Mouse (Mus musculus) forebrain, embryonic 16.5 days (tissue): ENCODE measurements around the gene Lrrc4c. TPM values are rescaled to one million over a fixed set of nuclear protein-coding genes. Genes with fewer than 3 reads are reported as not detected.
A peak's percentile ranks its signal among the peaks of the same experiment; 100 is the strongest.

Source experiments
- ATAC-seq: fragments of 200-750 bp; cut with Nextera tagmentation; 2 replicates; pipeline ENCODE4 v1.8.0; 2017; ENCODE audit warnings: mild to moderate bottlenecking, moderate library complexity
- H3K27ac ChIP-seq: fragments of 300-500 bp; sonication (generic); 2 replicates; pipeline ENCODE4 v1.5.1; 2014; ENCODE audit warnings: low read length, control low read depth
- H3K27me3 ChIP-seq: fragments of 300-500 bp; sonication (generic); replicated peaks from 2 replicates; pipeline ENCODE4 v1.6.1; 2014; ENCODE audit warnings: low read length; ENCODE audit not compliant: control insufficient read depth, insufficient read depth
- H3K36me3 ChIP-seq: fragments of 300-500 bp; sonication (generic); 2 replicates; pipeline ENCODE4 v1.6.1; 2014; ENCODE audit not compliant: control insufficient read depth, insufficient read depth
- H3K4me1 ChIP-seq: fragments of 300-500 bp; sonication (generic); replicated peaks from 2 replicates; pipeline ENCODE4 v1.6.1; 2014; ENCODE audit warnings: low read length; ENCODE audit not compliant: control insufficient read depth, insufficient read depth
- H3K4me2 ChIP-seq: fragments of 300-500 bp; sonication (generic); 2 replicates; pipeline ENCODE4 v1.6.1; 2014; ENCODE audit warnings: mild to moderate bottlenecking, low read length, control low read depth
- H3K4me3 ChIP-seq: fragments of 300-500 bp; sonication (generic); replicated peaks from 2 replicates; pipeline ENCODE4 v1.5.1; 2014; ENCODE audit warnings: mild to moderate bottlenecking, low read length, control low read depth
- H3K9ac ChIP-seq: fragments of 300-500 bp; sonication (generic); replicated peaks from 2 replicates; pipeline ENCODE4 v1.6.1; 2014; ENCODE audit warnings: low read depth, low read length, control low read depth
- H3K9me3 ChIP-seq: fragments of 300-500 bp; sonication (generic); 2 replicates; pipeline ENCODE4 v1.6.1; 2016; ENCODE audit warnings: low read length; ENCODE audit not compliant: control insufficient read depth
- WGBS: fragments of 180-500 bp; shearing (Covaris S2); extraction: QIAGEN DNeasy Blood & Tissue Kit; methylation state at CpG from one replicate; pipeline ENCODE4 v1.1.7; 2014; 5-methylcytosine and 5-hydroxymethylcytosine counted together
- polyA plus RNA-seq: library from polyadenylated mRNA; unstranded; fragments of >200 nt; fragmentation: Nextera tagmentation; extraction: Ambion mirVana; gene quantifications from 2 replicates; pipeline ENCODE4 v1.2.1, GENCODE M21; 2015

Gene Lrrc4c
- polyA plus RNA-seq, 1 experiment from 2014 or later, result 30.9 TPM

GRCm38 (mm10) chr2:97463573-97463972 lies 1145.6 kb downstream of the Lrrc4c start:
- H3K4me1 ChIP-seq, result no peaks in the 10 kb centered on the region
- H3K9ac ChIP-seq, result no peak overlapping the region
- no peak overlapping the region for H3K27ac ChIP-seq
- no peaks in the 10 kb centered on the region for H3K36me3 ChIP-seq
- ATAC-seq, result no peak
- no peaks in the 10 kb centered on the region for H3K9me3 ChIP-seq
- no peak overlapping the region for H3K4me2 ChIP-seq
- H3K4me3 ChIP-seq, result no peak overlapping the region
- no peaks in the 10 kb centered on the region for H3K27me3 ChIP-seq

- ATAC-seq, result peak; percentile 92
- no peaks in the 10 kb centered on the region for H3K36me3 ChIP-seq
- H3K9me3 ChIP-seq, result no peaks in the 10 kb centered on the region
- H3K4me3 ChIP-seq, result peak overlapping the region; percentile 70
- H3K4me1 ChIP-seq, result peaks cover 5% of the 10 kb centered on the region
- WGBS, result under 1% methylated on average over 25 of the region's 25 CpGs
- H3K9ac ChIP-seq, result peak overlapping the region; percentile 77
- H3K27ac ChIP-seq, result peak overlapping the region; percentile 93
- H3K4me2 ChIP-seq, result peak overlapping the region; percentile 87
- H3K27me3 ChIP-seq, result no peaks in the 10 kb centered on the region
Observed at GRCm38 (mm10) chr2:97466243-97466793, 1148.3 kb downstream of the Lrrc4c start.

DNA sequence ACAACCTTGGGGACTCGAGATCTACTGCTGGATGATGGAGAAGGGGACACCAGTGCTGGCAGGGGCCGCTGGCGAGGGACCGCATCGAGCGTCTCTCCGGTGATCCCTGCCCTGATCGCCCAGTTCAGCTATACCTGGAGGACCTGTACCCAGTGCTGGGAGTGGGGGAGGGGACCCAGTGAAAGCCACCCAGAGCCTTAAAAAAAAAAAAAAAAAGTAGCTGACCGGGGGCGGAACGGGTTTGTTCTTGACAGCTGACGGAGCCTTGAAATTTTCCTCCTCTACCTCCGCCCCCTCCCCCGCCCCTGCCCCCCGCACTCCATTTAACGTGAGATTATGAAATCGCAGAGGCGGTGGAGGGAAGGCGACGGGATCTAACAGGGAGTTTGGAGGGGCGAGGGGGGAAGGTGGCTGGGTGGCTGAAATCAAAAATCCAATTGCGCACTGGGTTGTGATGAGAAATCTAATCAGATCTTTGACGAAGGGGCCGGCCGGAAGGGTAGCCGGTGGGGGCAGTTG lies 1149.1 kb downstream of the Lrrc4c start:
- Histone ChIP-seq H3K9ac (peak overlapping the region; percentile 77), H3K27me3 (no peaks in the 10 kb centered on the region), H3K9me3 (no peaks in the 10 kb centered on the region), H3K4me1 (peaks cover 5% of the 10 kb centered on the region), H3K27ac (peak overlapping the region; percentile 93), H3K4me3 (peak overlapping the region; percentile 70), H3K36me3 (no peaks in the 10 kb centered on the region), H3K4me2 (peak overlapping the region; percentile 87)
- peak; percentile 64 for ATAC-seq
- 0% methylated on average over 26 of the region's 26 CpGs for WGBS

- 2% methylated on average over 8 of the region's 8 CpGs for WGBS
- ATAC-seq, result no peak
- Histone ChIP-seq H3K4me2 (peak overlapping the region; percentile 87), H3K27me3 (no peaks in the 10 kb centered on the region), H3K4me3 (peak overlapping the region; percentile 70), H3K4me1 (peaks cover 5% of the 10 kb centered on the region), H3K36me3 (no peaks in the 10 kb centered on the region), H3K27ac (peak overlapping the region; percentile 93), H3K9ac (peak overlapping the region; percentile 77), H3K9me3 (no peaks in the 10 kb centered on the region)
Observed at GRCm38 (mm10) chr2:97467664-97468063, 1149.7 kb downstream of the Lrrc4c start.

- no peak for ATAC-seq
- peak overlapping the region; percentile 70 for H3K4me3 ChIP-seq
- no peaks in the 10 kb centered on the region for H3K27me3 ChIP-seq
- H3K9me3 ChIP-seq, result no peaks in the 10 kb centered on the region
- H3K36me3 ChIP-seq, result no peaks in the 10 kb centered on the region
- peaks cover 5% of the 10 kb centered on the region for H3K4me1 ChIP-seq
- H3K4me2 ChIP-seq, result peak overlapping the region; percentile 87
- WGBS, result 2% methylated on average over 5 of the region's 5 CpGs
- peak overlapping the region; percentile 60; the same call in 1 of the 2 replicates for H3K27ac ChIP-seq
- H3K9ac ChIP-seq, result peak overlapping the region; percentile 59
Observed at GRCm38 (mm10) chr2:97468372-97468771, 1150.4 kb downstream of the Lrrc4c start.

DNA sequence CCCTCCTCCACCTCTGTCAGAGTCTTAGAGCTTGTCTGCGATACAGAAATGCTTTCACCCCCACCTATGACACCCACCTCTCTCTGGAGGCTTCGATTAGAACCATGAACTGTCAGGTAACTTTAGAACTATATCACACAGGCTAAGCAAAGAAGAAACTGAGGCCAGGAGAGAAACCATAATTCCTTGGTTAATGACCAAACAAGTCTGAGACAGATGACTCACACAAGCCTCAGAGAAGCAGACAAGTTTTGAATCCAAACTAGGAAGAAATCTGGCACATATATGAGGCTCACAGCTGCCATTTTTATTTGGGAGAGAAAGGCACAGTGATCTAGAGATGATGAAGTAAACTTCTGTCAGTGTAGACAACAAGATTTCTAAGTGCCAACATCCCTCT lies 1151.4 kb downstream of the Lrrc4c start:
- Histone ChIP-seq H3K4me1 (peaks cover 5% of the 10 kb centered on the region), H3K9me3 (no peaks in the 10 kb centered on the region), H3K27ac (no peak overlapping the region), H3K4me3 (peak overlapping the region; percentile 70), H3K9ac (peak overlapping the region; percentile 59; the same call in 1 of the 2 replicates), H3K4me2 (peak overlapping the region; percentile 87), H3K27me3 (no peaks in the 10 kb centered on the region), H3K36me3 (no peaks in the 10 kb centered on the region)
- 34% methylated on average over 2 of the region's 2 CpGs for WGBS
- no peak for ATAC-seq

- Histone ChIP-seq H3K4me3 (peak overlapping the region; percentile 35), H3K4me1 (peaks cover 14% of the 10 kb centered on the region), H3K27me3 (no peaks in the 10 kb centered on the region), H3K4me2 (peak overlapping the region; percentile 64), H3K27ac (peak overlapping the region; percentile 79), H3K9me3 (no peaks in the 10 kb centered on the region), H3K36me3 (no peaks in the 10 kb centered on the region), H3K9ac (peak overlapping the region; percentile 24)
- peak; percentile 94 for ATAC-seq
- 3% methylated on average over 10 of the region's 10 CpGs for WGBS
Observed at GRCm38 (mm10) chr2:97478175-97478924, 1160.4 kb downstream of the Lrrc4c start.

- 10% methylated on average over 4 of the region's 4 CpGs for WGBS
- peak; percentile 80 for ATAC-seq
Observed at GRCm38 (mm10) chr2:97478925-97479298, 1160.9 kb downstream of the Lrrc4c start.

DNA sequence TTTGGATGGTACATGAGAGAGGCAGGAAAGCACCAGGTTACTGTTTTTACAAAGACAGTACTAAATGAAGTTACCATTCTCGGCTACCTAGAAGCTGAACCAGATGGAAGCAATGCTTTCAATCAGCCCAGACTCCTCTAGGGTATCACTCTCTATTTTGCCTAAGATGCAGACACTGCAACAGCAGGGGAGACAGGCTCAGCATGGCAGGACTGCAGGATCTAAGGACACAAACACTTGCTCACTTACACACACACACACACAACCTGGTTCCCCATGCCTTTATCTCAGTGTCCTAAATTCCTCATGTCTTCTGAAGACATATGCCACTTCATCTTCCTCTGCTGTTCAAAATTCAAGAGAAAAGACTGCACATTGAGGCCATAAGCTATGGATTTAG lies 1167.0 kb downstream of the Lrrc4c start:
- WGBS, result 66% methylated on average over 1 of the region's 1 CpGs
- H3K4me2 ChIP-seq, result no peak overlapping the region
- peak; percentile 38; the same call in 1 of the 2 replicates for ATAC-seq
- no peaks in the 10 kb centered on the region for H3K27me3 ChIP-seq
- H3K4me1 ChIP-seq, result peaks cover 7% of the 10 kb centered on the region; the same call in 1 of the 2 replicates
- H3K4me3 ChIP-seq, result no peak overlapping the region
- H3K9ac ChIP-seq, result no peak overlapping the region
- H3K9me3 ChIP-seq, result no peaks in the 10 kb centered on the region
- H3K27ac ChIP-seq, result no peak overlapping the region
- H3K36me3 ChIP-seq, result no peaks in the 10 kb centered on the region

More at GRCm38 (mm10) chr2:97478925-97479298, 1160.9 kb downstream of the Lrrc4c start:
- Histone ChIP-seq H3K27ac (peak overlapping the region; percentile 79), H3K4me2 (peak overlapping the region; percentile 64), H3K27me3 (no peaks in the 10 kb centered on the region), H3K36me3 (no peaks in the 10 kb centered on the region), H3K9me3 (no peaks in the 10 kb centered on the region), H3K4me1 (peaks cover 14% of the 10 kb centered on the region), H3K4me3 (peak overlapping the region; percentile 35), H3K9ac (peak overlapping the region; percentile 24)
